Mouse (Mus musculus) erythroblast, embryonic 14.5 days (primary cell): Measurements from ENCODE around the gene Ranbp2.

Source experiments
- GATA1 ChIP-seq: IDR thresholded peaks from 2 replicates; pipeline ENCODE4 v1.6.1; 2012; ENCODE audit warnings: low read length, inconsistent platforms, mixed read lengths
- TAL1 ChIP-seq: IDR thresholded peaks from 3 replicates; pipeline ENCODE4 v1.6.1; 2012; ENCODE audit warnings: low read length, inconsistent platforms, mixed read lengths

- TF ChIP-seq GATA1 = no peak
- TF ChIP-seq TAL1 = no peak
These were observed 13.2 kb downstream of the Ranbp2 start for GRCm38 (mm10) chr10:58459896-58460295.
